Mouse (Mus musculus) heart, postnatal 0 days (tissue): Measurements from ENCODE around the gene Txndc15.

Experiments used
- CTCF ChIP-seq: IDR thresholded peaks from 2 replicates; pipeline ENCODE4 v1.5.1; 2016; ENCODE audit warnings: antibody characterized with exemption, control low read depth, low read depth
- EP300 ChIP-seq: IDR thresholded peaks from 2 replicates; pipeline ENCODE4 v1.6.1; 2016; ENCODE audit warnings: antibody characterized with exemption, low read depth

DNA sequence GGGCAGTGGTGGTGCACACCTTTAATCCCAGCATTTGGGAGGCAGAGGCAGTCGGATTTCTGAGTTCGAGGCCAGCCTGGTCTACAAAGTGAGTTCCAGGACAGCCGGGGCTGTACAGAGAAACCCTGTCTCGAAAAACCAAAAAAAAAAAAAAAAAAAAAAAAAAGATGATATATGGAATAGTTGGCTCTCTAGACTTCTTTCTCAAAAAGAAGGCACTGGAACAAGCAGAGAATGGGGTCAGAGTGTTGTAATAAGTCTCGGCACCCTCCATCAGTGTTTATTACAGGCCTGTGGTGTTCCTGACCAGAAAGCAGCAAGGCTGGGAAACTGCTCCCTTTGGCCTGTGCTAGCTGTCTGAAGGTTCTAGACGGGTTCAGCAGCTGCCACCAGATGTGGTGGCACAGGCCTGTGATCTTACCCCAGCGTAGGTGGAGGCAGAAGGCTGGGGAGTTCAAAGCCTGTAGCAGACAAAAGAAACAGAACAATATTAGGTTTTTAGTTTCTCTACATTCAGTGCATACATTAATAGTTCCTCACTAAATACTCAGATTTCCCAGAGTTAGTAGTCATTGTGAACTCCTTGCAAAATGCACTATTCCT lies 1.6 kb downstream of the Txndc15 start:
- no peak for TF ChIP-seq CTCF
- TF ChIP-seq EP300 = no peak
